Mouse (Mus musculus) limb, embryonic 12.5 days (tissue): ENCODE data around the gene Gm8165. TPM values are rescaled to one million over a fixed set of nuclear protein-coding genes. Genes with fewer than 3 reads are reported as not detected.
"Not testable (repeated sequence)": the region's sequence is repeated elsewhere in the genome, so short reads cannot be mapped to it uniquely, and the experiment has no call there.

Source experiments
- ATAC-seq: fragments of 200-750 bp; cut with Nextera tagmentation; 2 replicates; pipeline ENCODE4 v1.8.0; 2017; ENCODE audit warnings: low read depth, moderate TSS enrichment; ENCODE audit not compliant: insufficient number of reproducible peaks, insufficient read depth, low FRiP score, low TSS enrichment
- H3K27ac ChIP-seq: fragments of 300-500 bp; sonication (generic); 2 replicates; pipeline ENCODE4 v1.5.1; 2016; ENCODE audit warnings: mild to moderate bottlenecking, moderate library complexity
- H3K27me3 ChIP-seq: fragments of 300-500 bp; sonication (generic); 2 replicates; pipeline ENCODE4 v1.6.1; 2016; ENCODE audit warnings: mild to moderate bottlenecking, moderate library complexity
- H3K36me3 ChIP-seq: fragments of 300-500 bp; sonication (generic); 2 replicates; pipeline ENCODE4 v1.6.1; 2016; ENCODE audit warnings: mild to moderate bottlenecking, moderate library complexity
- H3K4me1 ChIP-seq: fragments of 300-500 bp; sonication (generic); replicated peaks from 2 replicates; pipeline ENCODE4 v1.6.1; 2016
- H3K4me2 ChIP-seq: fragments of 300-500 bp; sonication (generic); 2 replicates; pipeline ENCODE4 v1.6.1; 2016; ENCODE audit warnings: mild to moderate bottlenecking, moderate library complexity
- H3K4me3 ChIP-seq: fragments of 300-500 bp; sonication (generic); replicated peaks from 2 replicates; pipeline ENCODE4 v1.5.1; 2016; ENCODE audit warnings: mild to moderate bottlenecking
- H3K9ac ChIP-seq: fragments of 300-500 bp; sonication (generic); replicated peaks from 2 replicates; pipeline ENCODE4 v1.6.1; 2016; ENCODE audit warnings: mild to moderate bottlenecking, moderate library complexity
- H3K9me3 ChIP-seq: fragments of 300-500 bp; sonication (generic); 2 replicates; pipeline ENCODE4 v1.6.1; 2016; ENCODE audit warnings: mild to moderate bottlenecking, moderate library complexity
- WGBS: fragments of 180-500 bp; shearing (Covaris S2); methylation state at CpG from one replicate; pipeline ENCODE4 v1.1.7; 2016; 5-methylcytosine and 5-hydroxymethylcytosine counted together
- polyA plus RNA-seq: library from polyadenylated mRNA; unstranded; fragments of >200 nt; fragmentation: Nextera tagmentation; extraction: Ambion mirVana; gene quantifications from 2 replicates; pipeline ENCODE4 v1.2.1, GENCODE M21; 2016

Gene Gm8165
- not detected in 2 replicates for polyA plus RNA-seq

- not testable (repeated sequence) for ATAC-seq, H3K27ac ChIP-seq
- 83% methylated on average over 1 of the region's 2 CpGs for WGBS
Measured at GRCm38 (mm10) chr14:43677099-43677498, at the start of gene Gm8165. Gene Gm8165 (minus strand): TSS chr14:43677199.

GRCm38 (mm10) chr14:43697621-43698020 is 20.6 kb upstream of the Gm8165 start, which contains the start of gene Gm7324:
Gene Gm7324 (plus strand): TSS chr14:43697828.
- not testable (repeated sequence) for H3K36me3 ChIP-seq, H3K27ac ChIP-seq, H3K4me1 ChIP-seq, H3K27me3 ChIP-seq, ATAC-seq, H3K9me3 ChIP-seq, H3K4me3 ChIP-seq, H3K9ac ChIP-seq, H3K4me2 ChIP-seq
- WGBS: 84% methylated on average over 4 of the region's 4 CpGs

More at GRCm38 (mm10) chr14:43677099-43677498, at the start of gene Gm8165:
- H3K27me3 ChIP-seq, H3K9me3 ChIP-seq, H3K4me3 ChIP-seq, H3K4me2 ChIP-seq, H3K36me3 ChIP-seq, H3K9ac ChIP-seq, H3K4me1 ChIP-seq: not testable (repeated sequence)

Other genes with a start within 250 kb of the Gm8165 start
- gene Gm5799, start 133.6 kb downstream of the Gm8165 start, polyA plus RNA-seq: 0.15 TPM in 1 of 2 replicates, not detected in the other
- not detected in 2 replicates for gene Gm17654, start 98.1 kb downstream of the Gm8165 start, polyA plus RNA-seq
- not detected in 2 replicates for gene Gm10375, start 69.2 kb downstream of the Gm8165 start, polyA plus RNA-seq
- gene Gm7324, start 20.6 kb upstream of the Gm8165 start, polyA plus RNA-seq: 1.9 and 2.0 TPM in 2 replicates
- gene Gm16506, start 50.3 kb upstream of the Gm8165 start, polyA plus RNA-seq: not detected in 2 replicates
- not detected in 2 replicates for gene Gm6526, start 70.7 kb upstream of the Gm8165 start, polyA plus RNA-seq
- gene Gm8180, start 107.5 kb upstream of the Gm8165 start, polyA plus RNA-seq: not detected in 2 replicates
- not detected in 2 replicates for gene Ear1, start 198.3 kb upstream of the Gm8165 start, polyA plus RNA-seq
- gene Ear10, start 246.4 kb upstream of the Gm8165 start, polyA plus RNA-seq: not detected in 2 replicates
- gene Gm8113, start 248.2 kb upstream of the Gm8165 start, polyA plus RNA-seq: 11.3 and 11.9 TPM in 2 replicates